Mouse (Mus musculus): ENCODE measurements around the gene AC131692.1. TPM values are rescaled to one million over a fixed set of nuclear protein-coding genes. Genes with fewer than 3 reads are reported as not detected.
A peak's percentile ranks its signal among the peaks of the same experiment; 100 is the strongest.

The AC131692.1 gene
- total and polyA plus RNA-seq, 3 experiments: not detected

GRCm38 (mm10) chr19:6067724-6068415, 26.3 kb upstream of the AC131692.1 start, which contains the start of gene Tm7sf2:
Tm7sf2 (minus strand) TSS chr19:6068373.
- DNase-seq: peak; percentile 96

- no peak for DNase-seq
These were observed 25.3 kb upstream of the AC131692.1 start for GRCm38 (mm10) chr19:6068951-6069350.

- no peak for DNase-seq
These were observed 24.4 kb upstream of the AC131692.1 start for GRCm38 (mm10) chr19:6069851-6070250.

- DNase-seq: no peak
These were observed 23.5 kb upstream of the AC131692.1 start for GRCm38 (mm10) chr19:6070571-6071250.

- DNase-seq: no peak
These were observed 23.0 kb upstream of the AC131692.1 start for GRCm38 (mm10) chr19:6071261-6071660.

- no peak for DNase-seq
These were observed 20.3 kb upstream of the AC131692.1 start for GRCm38 (mm10) chr19:6073889-6074288.

- DNase-seq: peak; percentile 91
These were observed 17.4 kb upstream of the AC131692.1 start, which contains the start of gene Vps51 for GRCm38 (mm10) chr19:6076564-6077393. Vps51 (minus strand) TSS chr19:6077231.

GRCm38 (mm10) chr19:6079983-6080480, 14.2 kb upstream of the AC131692.1 start, which contains the start of gene Tmem262:
Tmem262 (plus strand) TSS chr19:6080033.
- DNase-seq: no peak

- no peak for DNase-seq
These were observed 12.1 kb upstream of the AC131692.1 start, which contains the start of gene Gm28374 for GRCm38 (mm10) chr19:6082156-6082555. Gm28374 (minus strand) TSS chr19:6082256.

GRCm38 (mm10) chr19:6084478-6085248, 9.6 kb upstream of the AC131692.1 start, which contains the start of the genes Zfpl1 and Cdca5:
Zfpl1 (minus strand) TSS chr19:6084956.
Cdca5 (plus strand) TSS chr19:6084983.
- DNase-seq: peak; percentile 96

- peak; percentile 63 for DNase-seq
These were observed 8.8 kb upstream of the AC131692.1 start for GRCm38 (mm10) chr19:6085417-6085879.

- no peak for DNase-seq
These were observed 5.4 kb upstream of the AC131692.1 start for GRCm38 (mm10) chr19:6088841-6089240.

GRCm38 (mm10) chr19:6097847-6098246, 3.6 kb downstream of the AC131692.1 start:
- DNase-seq: peak; percentile 27

GRCm38 (mm10) chr19:6101186-6101585, 7.0 kb downstream of the AC131692.1 start:
- no peak for DNase-seq

- no peak for DNase-seq
These were observed 8.1 kb downstream of the AC131692.1 start for GRCm38 (mm10) chr19:6102169-6102853.

- no peak for DNase-seq
These were observed 10.3 kb downstream of the AC131692.1 start for GRCm38 (mm10) chr19:6104476-6104875.

- DNase-seq: no peak
These were observed 11.4 kb downstream of the AC131692.1 start, which contains the start of gene Naaladl1 for GRCm38 (mm10) chr19:6105586-6105985. Naaladl1 (plus strand) TSS chr19:6105782.

- DNase-seq: no peak
These were observed 18.9 kb downstream of the AC131692.1 start for GRCm38 (mm10) chr19:6113116-6113515.

- DNase-seq: peak; percentile 45
These were observed 22.1 kb downstream of the AC131692.1 start for GRCm38 (mm10) chr19:6116113-6116850.

Data from adrenal gland, adult 2 months (tissue).